Mouse (Mus musculus) heart, postnatal 0 days (tissue): ENCODE measurements at regions not wholly inside any gene's neighbourhood (a gene's known extent, or its start where the extent isn't known, plus 50 kb on each side); places are given as distances from the start of the nearest gene placed in this dataset.

Source experiments
- CTCF ChIP-seq: IDR thresholded peaks from 2 replicates; pipeline ENCODE4 v1.5.1; 2016; ENCODE audit warnings: antibody characterized with exemption, control low read depth, low read depth
- EP300 ChIP-seq: IDR thresholded peaks from 2 replicates; pipeline ENCODE4 v1.6.1; 2016; ENCODE audit warnings: antibody characterized with exemption, low read depth

GRCm38 (mm10) chr1:177509786-177510185 lies 67.6 kb downstream of the Zbtb18 start:
- TF ChIP-seq CTCF, result no peak
- no peak for TF ChIP-seq EP300
